ENCODE assay signal across 8 mouse cellular contexts in the genomic region with DNA sequence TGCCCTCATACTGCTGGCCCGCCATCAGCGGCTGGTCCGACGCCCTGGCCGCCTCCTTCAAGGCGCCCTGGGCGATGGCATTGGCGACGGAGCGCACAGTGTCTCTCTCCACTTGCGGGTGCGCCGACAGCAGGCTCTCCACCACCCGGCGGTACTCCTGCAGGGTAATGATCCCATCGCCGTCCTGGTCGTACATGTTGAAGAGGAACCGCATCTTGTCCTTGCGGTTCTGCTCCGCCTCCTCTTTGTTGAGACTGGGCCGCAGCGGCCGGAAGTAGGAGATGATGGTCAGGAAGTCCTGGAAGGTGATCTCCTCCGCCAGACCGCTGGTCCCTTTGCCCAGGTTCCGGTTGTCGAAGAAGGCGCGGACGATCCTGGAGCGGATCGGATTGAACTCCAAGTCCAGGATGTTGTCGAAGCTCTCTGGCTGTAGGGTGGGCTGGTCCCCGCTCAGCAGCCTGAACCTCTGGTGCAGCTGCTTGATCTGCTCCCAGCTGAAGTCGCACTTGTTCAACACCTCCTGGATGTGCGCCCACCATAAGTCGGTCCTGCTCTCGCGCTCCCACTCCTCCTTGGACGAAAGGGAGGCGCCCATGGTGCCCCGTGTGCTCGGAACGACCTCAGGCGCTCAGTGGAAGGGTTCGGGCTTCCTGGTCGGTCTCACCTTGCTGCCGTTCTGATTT. TPM values are rescaled to one million over a fixed set of nuclear protein-coding genes. Genes with fewer than 3 reads are reported as not detected.
A peak's percentile ranks its signal among the peaks of the same experiment; 100 is the strongest.
DNase-seq lines count a peak whose midpoint lies in the region; ATAC-seq lines count a peak whose summit lies in the region.

A gene (minus strand): TSS at position 633 of the 683 bp plus-strand sequence.

- DNase-seq in cerebellum, postnatal 14 days = peak; percentile 48 to 52
- no peak for DNase-seq in lung, postnatal 14 days
- DNase-seq in kidney, postnatal 10 days = peak; percentile 34
- no peak for DNase-seq in left cerebral cortex, adult 11 months (ENCODE audit: low spot score)
- no peak for DNase-seq in midbrain, embryonic 11.5 days (ENCODE audit: low spot score, missing footprints)

- no peak for ATAC-seq in cerebellum, adult (ENCODE audit: insufficient number of reproducible peaks, low FRiP score, low TSS enrichment)
- no peak for ATAC-seq in lung, embryonic 15.5 days (ENCODE audit: borderline replicate concordance, extremely low read depth, low FRiP score, low TSS enrichment)
- no peak for ATAC-seq in stomach, embryonic 14.5 days (ENCODE audit: insufficient number of reproducible peaks, insufficient read depth, low FRiP score, low read depth)
- no peak for ATAC-seq in midbrain, embryonic 11.5 days (ENCODE audit: low FRiP score)

- peak within 1 kb of the TSS; percentile 34 for H3K4me2 ChIP-seq in lung, embryonic 15.5 days
- H3K4me2 ChIP-seq in stomach, embryonic 14.5 days (replicated peaks; ENCODE audit: low read depth, low read length) = 0 out of 2 replicates have a peak within 1 kb of the TSS, but pooled peaks have one; percentile 6
- no peak within 1 kb of the TSS for H3K4me2 ChIP-seq in midbrain, embryonic 11.5 days

- H3K27me3 ChIP-seq in lung, embryonic 15.5 days = peaks cover 17% of the 10 kb centered on the region
- no peaks in the 10 kb centered on the region for H3K27me3 ChIP-seq in stomach, embryonic 14.5 days (ENCODE audit: control insufficient read depth, insufficient read depth, low read length)
- H3K27me3 ChIP-seq in midbrain, embryonic 11.5 days (ENCODE audit: control insufficient read depth, insufficient read depth, low read length) = peaks cover 2% of the 10 kb centered on the region; the same call in 1 of the 2 replicates

- H3K9me3 ChIP-seq in lung, embryonic 15.5 days = no peaks in the 10 kb centered on the region
- no peaks in the 10 kb centered on the region for H3K9me3 ChIP-seq in stomach, embryonic 14.5 days (ENCODE audit: control insufficient read depth, low read depth, low read length)
- no peaks in the 10 kb centered on the region; the same call in 1 of the 2 replicates for H3K9me3 ChIP-seq in midbrain, embryonic 11.5 days (ENCODE audit: control insufficient read depth, low read length)

- 37% methylated on average over 49 of the region's 49 CpGs for WGBS in lung, embryonic 15.5 days
- 36% methylated on average over 49 of the region's 49 CpGs for WGBS in stomach, embryonic 14.5 days
- WGBS in midbrain, embryonic 11.5 days = 49% methylated on average over 49 of the region's 49 CpGs

- no peak within 1 kb of the TSS for H3K9ac ChIP-seq in lung, embryonic 15.5 days
- no peak within 1 kb of the TSS for H3K9ac ChIP-seq in stomach, embryonic 14.5 days (replicated peaks; ENCODE audit: low read depth, low read length)
- no peak within 1 kb of the TSS for H3K9ac ChIP-seq in midbrain, embryonic 11.5 days (ENCODE audit: low read length)

- 0 out of 2 replicates have a peak within 1 kb of the TSS, but pooled peaks have one; percentile 9 for H3K4me3 ChIP-seq in lung, embryonic 15.5 days
- peak within 1 kb of the TSS; percentile 2; the same call in 1 of the 2 replicates for H3K4me3 ChIP-seq in stomach, embryonic 14.5 days (ENCODE audit: low read depth, low read length)
- H3K4me3 ChIP-seq in midbrain, embryonic 11.5 days (ENCODE audit: low read depth, low read length) = no peak within 1 kb of the TSS

- H3K27ac ChIP-seq in lung, embryonic 15.5 days = no peak within 1 kb of the TSS
- no peak within 1 kb of the TSS for H3K27ac ChIP-seq in stomach, embryonic 14.5 days (ENCODE audit: low read length)
- H3K27ac ChIP-seq in midbrain, embryonic 11.5 days (ENCODE audit: low read depth, low read length) = no peak within 1 kb of the TSS

- no peaks in the 10 kb centered on the region for H3K36me3 ChIP-seq in lung, embryonic 15.5 days
- no peaks in the 10 kb centered on the region for H3K36me3 ChIP-seq in stomach, embryonic 14.5 days (ENCODE audit: control insufficient read depth, insufficient read depth, low read length)
- no peaks in the 10 kb centered on the region for H3K36me3 ChIP-seq in midbrain, embryonic 11.5 days (ENCODE audit: control insufficient read depth, insufficient read depth, low read length)

- H3K4me1 ChIP-seq in lung, embryonic 15.5 days = no peaks in the 10 kb centered on the region
- no peaks in the 10 kb centered on the region for H3K4me1 ChIP-seq in stomach, embryonic 14.5 days (ENCODE audit: control insufficient read depth, insufficient read depth, low read length)
- H3K4me1 ChIP-seq in midbrain, embryonic 11.5 days (ENCODE audit: control insufficient read depth, insufficient read depth, low read length) = no peaks in the 10 kb centered on the region

RNA-seq across cellular contexts. Expression of the gene that starts here (rescaled TPM):
- not detected in 2 replicates for polyA plus RNA-seq in lung, embryonic 15.5 days (2015; fragmentation: Nextera tagmentation; extraction: Ambion mirVana)
- polyA plus RNA-seq in stomach, embryonic 14.5 days (2014; fragmentation: Nextera tagmentation; extraction: Ambion mirVana) = 0.41 TPM in 1 of 2 replicates, not detected in the other
- polyA plus RNA-seq in midbrain, embryonic 11.5 days (2014; fragmentation: Nextera tagmentation; extraction: Ambion mirVana) = 0.26 TPM in 1 of 2 replicates, not detected in the other

Comparison
In these comparisons a context has a peak if more than half of its experiments do, and no peak if none do; other contexts are left out.
1. DNase-seq: peak in cerebellum, postnatal 14 days (2 of 2) and kidney, postnatal 10 days (single experiment); none in lung, postnatal 14 days (single experiment), left cerebral cortex, adult 11 months (single experiment) and midbrain, embryonic 11.5 days (single experiment).